Mouse (Mus musculus): Measurements from ENCODE around the gene Fam214a.

Gene Fam214a

GRCm38 (mm10) chr9:74951491-74951890 is 1.2 kb upstream of the Fam214a start:
- DNase-seq (ENCODE audit: low spot score in 2 of 2), result peak in 1 of 2 experiments; percentile 29

DNA sequence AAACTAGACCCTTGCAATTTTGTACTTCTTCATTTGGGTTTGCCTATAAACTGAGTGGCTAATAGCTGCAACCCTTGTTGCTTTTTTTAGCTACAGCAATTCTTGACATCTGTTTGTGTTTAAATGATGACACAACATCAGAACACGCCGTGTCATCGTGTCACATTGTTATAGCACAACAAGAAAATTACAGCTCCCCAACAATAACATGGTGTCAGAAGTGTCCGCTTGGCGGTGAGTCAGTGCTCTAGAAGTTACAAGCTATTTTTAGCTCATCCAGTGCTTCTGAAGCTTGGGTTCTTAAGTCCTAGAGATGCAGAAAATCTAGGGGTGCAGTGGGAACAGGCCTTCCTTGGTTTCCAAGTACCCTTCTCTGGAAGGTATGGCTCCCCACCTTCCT is 578 bp upstream of the Fam214a start:
- peak; percentile 16 to 26 for DNase-seq (ENCODE audit: low spot score in 2 of 2)

DNA sequence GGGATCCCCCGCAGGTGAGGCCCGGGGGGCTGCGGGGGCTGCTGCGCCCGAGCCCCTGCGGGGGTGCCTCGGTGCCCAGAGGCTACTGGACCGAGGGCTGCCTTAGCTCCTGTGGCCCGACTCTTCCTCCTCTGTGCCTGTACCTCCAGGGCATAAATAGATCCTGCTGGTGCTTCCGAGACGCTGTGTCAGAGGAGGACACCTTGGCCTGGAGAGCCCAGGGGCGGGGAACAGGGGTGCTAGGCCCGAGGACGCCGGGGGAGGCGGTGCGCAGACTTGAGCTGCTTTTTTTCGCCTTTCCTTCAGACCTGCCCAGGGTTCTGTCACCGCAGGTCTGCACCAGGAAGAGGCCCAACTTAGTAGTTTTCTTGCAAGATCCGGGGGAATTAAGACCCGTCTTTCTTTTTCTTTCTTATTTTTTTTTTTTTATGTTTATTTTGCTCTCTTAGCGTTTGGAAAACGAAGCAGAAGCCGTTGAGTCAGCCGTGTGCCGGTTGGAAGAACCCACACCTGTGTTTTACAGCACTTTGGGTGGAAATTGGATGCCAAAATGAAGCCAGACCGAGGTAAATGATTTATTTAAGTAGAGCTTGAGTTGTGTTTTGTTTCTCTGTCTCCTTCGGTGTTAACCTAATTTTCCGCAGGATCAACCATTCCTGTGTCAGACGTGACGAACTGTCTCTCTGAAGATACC is 728 bp downstream of the Fam214a start:
- peak; percentile 78 to 80 for DNase-seq (ENCODE audit: low spot score in 2 of 2)

GRCm38 (mm10) chr9:74953959-74954279 is 1.2 kb downstream of the Fam214a start:
- DNase-seq (ENCODE audit: low spot score in 2 of 2), result no peak

GRCm38 (mm10) chr9:74954387-74954786 is 1.7 kb downstream of the Fam214a start:
- DNase-seq (ENCODE audit: low spot score in 2 of 2), result no peak

DNA sequence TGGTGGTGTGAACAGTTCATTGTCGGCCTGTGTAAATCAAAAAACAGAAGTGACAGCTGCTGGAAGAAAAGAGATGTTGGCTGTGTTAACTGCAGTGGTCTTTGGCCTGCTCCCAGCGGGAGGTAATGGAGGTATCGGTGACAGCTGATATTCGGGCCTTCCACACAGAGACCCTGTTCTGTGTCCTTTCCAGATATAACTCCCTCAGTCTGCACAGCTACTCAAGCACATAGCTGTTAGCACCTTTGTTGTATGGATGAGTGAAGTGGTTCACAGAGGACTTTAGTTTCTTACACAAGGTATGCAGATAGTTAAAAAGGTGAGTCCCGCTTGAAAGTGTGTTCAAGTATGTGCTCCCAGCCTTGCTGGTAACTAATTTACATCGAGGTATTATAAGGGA is 7.9 kb downstream of the Fam214a start:
- DNase-seq (ENCODE audit: low spot score in 2 of 2), result no peak

- no peak for DNase-seq (ENCODE audit: low spot score in 2 of 2)
Observed at GRCm38 (mm10) chr9:74961073-74961575, 8.4 kb downstream of the Fam214a start.

DNA sequence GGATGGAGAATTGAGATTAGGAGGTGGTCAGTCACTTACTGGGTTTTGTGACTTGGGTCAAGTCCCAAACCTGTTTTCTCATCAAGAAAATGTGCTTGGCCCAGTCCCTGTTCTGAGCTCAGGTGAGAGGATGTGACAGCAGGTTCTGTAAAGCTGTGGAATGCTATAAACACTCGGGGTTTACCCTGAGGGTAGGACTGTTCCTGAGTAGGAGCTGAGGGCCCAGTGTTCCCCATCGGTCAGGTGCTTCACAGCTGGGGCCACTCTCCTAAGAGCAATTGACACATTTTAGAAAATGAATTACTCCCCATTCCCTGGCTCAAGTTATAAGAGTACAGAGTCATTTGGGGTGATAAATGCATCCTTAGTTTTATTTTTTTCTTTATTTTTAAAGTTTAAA is 11.3 kb downstream of the Fam214a start:
- no peak for DNase-seq (ENCODE audit: low spot score in 2 of 2)

DNA sequence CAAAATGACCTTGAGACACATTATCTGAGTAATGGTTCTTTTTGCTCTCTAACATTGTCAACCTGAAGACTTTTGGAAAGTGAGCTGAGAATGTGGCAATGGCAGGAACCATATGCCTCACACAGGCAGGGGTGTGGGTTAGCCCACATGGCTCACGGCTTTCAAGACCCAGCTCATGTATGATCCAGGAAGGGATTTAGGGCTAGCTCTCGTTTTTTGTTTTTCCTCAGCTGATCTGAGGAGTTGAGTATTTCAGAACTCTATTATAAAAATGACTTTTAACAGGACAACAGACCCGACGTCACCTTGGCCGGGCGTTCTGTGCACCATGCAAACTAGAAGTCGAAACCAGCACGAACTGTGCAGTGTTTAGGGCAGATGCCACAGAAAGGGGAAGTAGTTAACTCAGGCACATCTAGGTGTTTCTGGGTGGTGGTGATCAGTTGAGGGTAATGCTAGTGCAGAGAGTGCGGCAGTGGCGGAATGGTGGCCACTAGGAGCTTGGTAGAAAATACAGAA is 12.2 kb downstream of the Fam214a start:
- peak; percentile 80 for DNase-seq (ENCODE audit: low spot score in 2 of 2)

DNA sequence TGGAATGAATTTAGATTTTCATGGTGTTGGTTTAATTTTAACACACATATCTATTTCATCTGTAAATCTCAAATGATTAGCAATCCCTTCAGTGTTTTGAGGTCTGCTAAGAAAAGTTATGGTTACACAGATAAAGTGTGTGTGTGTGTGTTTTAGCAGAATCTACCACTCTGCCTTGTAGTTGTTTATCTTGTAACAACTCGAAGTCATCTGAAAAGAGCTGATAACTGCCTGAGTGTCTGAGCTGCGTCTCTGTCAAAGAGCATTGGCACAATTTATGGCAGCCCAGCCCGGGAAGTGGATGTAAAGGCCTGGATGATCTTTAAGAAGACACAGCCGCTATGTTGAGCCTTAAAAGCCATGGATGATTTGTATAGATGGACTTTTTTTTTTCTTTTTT is 13.5 kb downstream of the Fam214a start:
- no peak for DNase-seq (ENCODE audit: low spot score in 2 of 2)

DNA sequence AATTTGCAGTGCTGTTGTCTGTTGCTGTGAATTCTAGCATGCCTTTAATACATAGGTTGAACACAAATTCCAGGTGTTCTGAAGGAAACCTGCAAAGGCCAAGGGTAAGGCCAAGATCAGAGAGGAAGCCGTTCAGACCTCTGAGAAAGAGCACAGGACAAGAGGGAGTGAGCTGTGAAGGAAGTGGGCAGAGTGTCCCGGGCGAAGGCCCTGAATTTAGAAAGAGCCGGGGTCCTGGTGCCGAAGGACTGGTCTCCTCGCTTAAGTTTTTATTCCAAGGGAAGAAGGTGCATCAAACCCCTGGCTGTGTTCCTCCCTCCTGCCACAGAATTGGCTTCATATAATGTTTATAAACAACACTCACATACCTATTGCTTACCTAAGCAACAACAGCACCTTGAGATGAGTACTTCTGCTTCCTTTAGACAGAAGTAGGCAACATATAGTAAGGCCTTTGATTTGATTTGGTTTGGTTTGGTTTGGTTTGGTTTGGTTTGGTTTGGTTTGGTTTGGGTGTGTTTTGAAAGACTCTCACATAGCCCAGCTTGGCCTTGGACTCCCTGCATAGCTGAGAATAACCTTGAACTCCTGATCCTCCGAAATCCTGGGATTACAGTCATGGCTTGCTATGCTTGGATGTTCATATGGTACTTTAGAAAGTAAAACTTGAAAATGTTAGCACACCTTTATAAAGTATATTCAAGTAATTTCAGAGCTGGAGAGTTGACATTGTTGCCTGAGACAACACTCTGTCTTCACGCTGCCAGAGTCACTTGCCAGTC is 16.2 kb downstream of the Fam214a start:
- no peak for DNase-seq (ENCODE audit: low spot score in 2 of 2)

- DNase-seq (ENCODE audit: low spot score in 2 of 2), result no peak
Observed at GRCm38 (mm10) chr9:74970591-74970990, 17.9 kb downstream of the Fam214a start.

DNA sequence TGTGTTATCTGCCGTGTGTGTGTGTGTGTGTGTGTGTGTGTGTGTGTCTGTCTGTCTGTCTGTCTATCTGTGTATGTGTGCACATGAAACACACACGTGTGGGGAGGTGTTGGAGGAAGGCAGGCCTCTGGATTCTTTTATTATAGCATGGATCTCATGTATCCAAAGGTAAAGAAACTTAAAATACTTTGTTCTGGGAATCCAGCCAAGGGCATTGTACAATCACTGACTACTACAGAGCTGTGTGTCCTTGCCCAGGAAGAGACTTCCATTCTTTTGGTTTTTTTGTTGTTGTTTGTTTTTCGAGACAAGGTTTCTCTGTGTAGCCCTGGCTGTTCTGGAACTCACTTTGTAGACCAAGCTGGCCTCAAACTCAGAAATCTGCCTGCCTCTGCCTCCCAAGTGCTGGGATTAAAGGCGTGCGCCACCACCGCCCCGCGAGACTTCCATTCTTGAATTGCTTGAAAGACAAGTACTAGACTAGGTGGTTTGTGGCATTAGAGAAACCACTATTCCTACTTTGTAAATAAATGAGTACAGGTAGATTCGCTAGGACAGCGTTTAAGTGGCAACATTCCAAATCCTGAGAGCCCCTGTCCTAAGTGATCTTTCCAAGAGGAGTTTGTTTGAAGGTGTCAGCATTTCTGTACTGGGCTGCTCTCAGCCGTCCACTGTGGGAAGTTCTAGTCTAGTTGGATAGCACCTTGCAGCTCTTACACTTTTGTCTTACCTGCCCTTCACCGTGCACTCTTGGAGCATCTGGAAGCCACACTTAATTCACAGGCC is 18.7 kb downstream of the Fam214a start:
- DNase-seq (ENCODE audit: low spot score in 2 of 2), result no peak

- no peak for DNase-seq (ENCODE audit: low spot score in 2 of 2)
Observed at GRCm38 (mm10) chr9:74972736-74973135, 20.1 kb downstream of the Fam214a start.

DNA sequence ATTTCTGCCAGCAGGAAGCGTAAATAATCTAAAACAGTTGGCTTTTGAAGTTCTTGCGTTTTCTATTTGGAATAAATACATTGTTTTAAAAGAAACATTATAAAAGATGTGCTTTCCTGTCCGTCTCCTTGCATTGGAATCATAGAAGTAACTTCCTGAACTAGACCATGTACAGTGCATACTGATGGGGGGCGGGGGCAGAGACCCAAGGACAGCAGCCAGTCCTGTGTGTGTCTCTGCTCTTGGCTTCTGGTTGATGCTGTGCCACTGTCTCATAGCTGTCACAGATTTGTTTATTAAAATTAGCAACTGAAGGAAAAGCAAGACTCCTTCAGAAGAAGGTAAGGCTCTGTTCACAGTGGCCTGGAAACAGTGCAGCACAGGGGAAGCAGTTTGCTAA is 20.5 kb downstream of the Fam214a start:
- DNase-seq (ENCODE audit: low spot score in 2 of 2), result no peak

DNA sequence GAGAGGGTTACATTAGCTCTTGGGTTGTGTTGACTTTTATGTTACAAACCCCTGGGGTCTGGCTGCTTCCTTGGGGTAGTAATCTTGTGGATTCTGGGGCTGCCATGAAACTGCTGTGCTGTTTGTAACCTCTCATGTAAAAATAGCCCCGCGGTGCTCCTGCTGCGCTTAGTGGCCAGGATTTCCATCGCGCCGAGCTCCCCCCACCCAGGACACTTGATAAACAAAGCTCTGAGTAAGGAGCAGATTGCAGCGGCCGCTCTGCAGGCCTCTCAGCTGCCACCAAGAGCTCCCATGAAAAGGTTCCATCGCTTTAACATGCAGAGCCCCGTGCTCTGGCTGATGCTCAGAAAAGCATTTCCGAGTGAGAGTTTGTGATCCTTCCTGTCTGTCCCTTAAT is 22.1 kb downstream of the Fam214a start:
- DNase-seq (ENCODE audit: low spot score in 2 of 2), result no peak

GRCm38 (mm10) chr9:74975416-74975815 is 22.7 kb downstream of the Fam214a start:
- DNase-seq (ENCODE audit: low spot score in 2 of 2), result peak in 1 of 2 experiments; percentile 10

- peak; percentile 86 to 89 for DNase-seq (ENCODE audit: low spot score in 2 of 2)
Observed at GRCm38 (mm10) chr9:74975911-74976563, 23.4 kb downstream of the Fam214a start.

DNA sequence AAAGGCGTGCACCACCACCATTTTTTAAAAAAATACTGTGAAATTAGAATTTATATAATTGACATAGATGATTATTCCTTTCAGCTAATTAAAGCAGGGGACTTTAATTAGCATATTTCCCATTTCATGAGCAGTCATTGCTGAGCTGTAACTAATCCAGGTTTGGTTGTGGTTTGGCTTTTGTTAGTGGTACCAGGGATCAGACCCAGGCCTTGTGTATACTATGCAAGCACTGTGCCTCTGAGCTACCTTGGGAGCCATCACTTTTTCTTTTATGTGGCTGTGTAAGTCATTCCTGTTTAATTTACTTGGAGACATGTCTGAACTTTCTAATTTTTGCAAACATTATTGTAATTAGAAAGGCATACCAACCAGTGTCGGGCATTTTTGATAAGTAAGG is 24.6 kb downstream of the Fam214a start:
- DNase-seq (ENCODE audit: low spot score in 2 of 2), result no peak

- no peak for DNase-seq (ENCODE audit: low spot score in 2 of 2)
Observed at GRCm38 (mm10) chr9:74977962-74978361, 25.3 kb downstream of the Fam214a start.

DNA sequence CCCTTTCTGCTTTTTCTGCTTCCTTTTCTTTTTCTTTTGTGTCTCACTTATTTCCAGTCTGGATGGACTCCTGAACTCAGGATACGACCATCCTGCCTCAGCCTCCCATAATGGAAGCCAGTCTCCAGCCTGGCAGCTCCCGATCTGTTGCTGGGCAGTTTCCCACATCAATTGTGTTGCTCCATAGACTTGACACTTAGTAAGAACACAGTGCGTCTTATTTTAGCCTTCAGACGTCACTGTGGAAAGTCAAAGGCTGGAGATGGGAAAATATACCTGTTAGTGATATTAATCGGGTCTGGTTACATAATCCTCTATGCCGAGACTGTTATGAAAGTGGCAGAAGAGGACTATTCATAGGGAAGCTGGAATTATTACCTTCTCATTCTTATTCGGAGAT is 26.2 kb downstream of the Fam214a start:
- no peak for DNase-seq (ENCODE audit: low spot score in 2 of 2)

DNA sequence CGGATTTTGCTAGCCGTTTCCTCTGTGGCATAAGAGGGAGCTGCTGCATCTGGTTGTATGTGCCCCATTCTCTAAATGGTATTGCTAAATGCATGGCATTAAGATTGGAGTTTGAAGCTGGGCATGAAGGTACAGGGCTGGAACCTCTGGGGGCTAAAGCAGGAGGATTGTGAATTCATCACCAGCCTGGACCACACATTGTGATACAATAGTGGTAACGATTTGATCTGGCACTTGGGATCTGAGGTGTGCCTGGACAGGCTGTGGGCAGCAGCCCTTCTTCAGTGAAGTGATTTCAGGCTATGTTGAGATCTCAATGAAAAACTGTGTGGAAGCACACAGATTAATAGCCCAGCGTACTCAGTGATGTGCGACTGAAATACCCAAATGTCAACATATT is 26.7 kb downstream of the Fam214a start:
- DNase-seq (ENCODE audit: low spot score in 2 of 2), result no peak

All from spleen, postnatal 36 days (tissue).